Mouse (Mus musculus) kidney, embryonic 15.5 days (tissue): ENCODE measurements at regions not wholly inside any gene's neighbourhood (a gene's known extent, or its start where the extent isn't known, plus 50 kb on each side); places are given as distances from the start of the nearest gene placed in this dataset.
A peak's percentile ranks its signal among the peaks of the same experiment; 100 is the strongest.

Experiments used
- ATAC-seq: fragments of 200-750 bp; cut with Nextera tagmentation; replicated peaks from 2 replicates; pipeline ENCODE4 v1.8.0; 2017; ENCODE audit warnings: moderate TSS enrichment; ENCODE audit not compliant: low FRiP score
- H3K27ac ChIP-seq: fragments of 300-500 bp; sonication (generic); 2 replicates; pipeline ENCODE4 v1.5.1; 2015; ENCODE audit warnings: mild to moderate bottlenecking, inconsistent platforms
- H3K27me3 ChIP-seq: fragments of 300-500 bp; sonication (generic); 2 replicates; pipeline ENCODE4 v1.6.1; 2015; ENCODE audit warnings: inconsistent platforms
- H3K36me3 ChIP-seq: fragments of 300-500 bp; sonication (generic); 2 replicates; pipeline ENCODE4 v1.6.1; 2015; ENCODE audit warnings: inconsistent platforms
- H3K4me1 ChIP-seq: fragments of 300-500 bp; sonication (generic); 2 replicates; pipeline ENCODE4 v1.6.1; 2015; ENCODE audit warnings: inconsistent platforms
- H3K4me2 ChIP-seq: fragments of 300-500 bp; sonication (generic); 2 replicates; pipeline ENCODE4 v1.6.1; 2015; ENCODE audit warnings: moderate library complexity, mild to moderate bottlenecking, inconsistent platforms
- H3K4me3 ChIP-seq: fragments of 300-500 bp; sonication (generic); replicated peaks from 2 replicates; pipeline ENCODE4 v1.5.1; 2015; ENCODE audit warnings: mild to moderate bottlenecking, inconsistent platforms
- H3K9ac ChIP-seq: fragments of 300-500 bp; sonication (generic); 2 replicates; pipeline ENCODE4 v1.6.1; 2015; ENCODE audit warnings: mild to moderate bottlenecking, inconsistent platforms
- H3K9me3 ChIP-seq: fragments of 300-500 bp; sonication (generic); replicated peaks from 2 replicates; pipeline ENCODE4 v1.6.1; 2016; ENCODE audit warnings: inconsistent platforms
- WGBS: fragments of 180-500 bp; shearing (Covaris S2); methylation state at CpG from one replicate; pipeline ENCODE4 v1.1.7; 2015; ENCODE audit warnings: mixed read lengths; 5-methylcytosine and 5-hydroxymethylcytosine counted together

- Histone ChIP-seq H3K27ac (no peak overlapping the region), H3K4me2 (no peak overlapping the region), H3K36me3 (no peaks in the 10 kb centered on the region), H3K9ac (no peak overlapping the region), H3K27me3 (no peaks in the 10 kb centered on the region), H3K9me3 (no peaks in the 10 kb centered on the region), H3K4me1 (0 out of 2 replicates have a peak, but pooled peaks cover 3% of the 10 kb centered on the region), H3K4me3 (no peak overlapping the region)
- ATAC-seq, result no peak
- 93% methylated on average over 1 of the region's 1 CpGs for WGBS
These were observed 418.8 kb downstream of the Matn1 start for GRCm38 (mm10) chr4:131363030-131363429.

DNA sequence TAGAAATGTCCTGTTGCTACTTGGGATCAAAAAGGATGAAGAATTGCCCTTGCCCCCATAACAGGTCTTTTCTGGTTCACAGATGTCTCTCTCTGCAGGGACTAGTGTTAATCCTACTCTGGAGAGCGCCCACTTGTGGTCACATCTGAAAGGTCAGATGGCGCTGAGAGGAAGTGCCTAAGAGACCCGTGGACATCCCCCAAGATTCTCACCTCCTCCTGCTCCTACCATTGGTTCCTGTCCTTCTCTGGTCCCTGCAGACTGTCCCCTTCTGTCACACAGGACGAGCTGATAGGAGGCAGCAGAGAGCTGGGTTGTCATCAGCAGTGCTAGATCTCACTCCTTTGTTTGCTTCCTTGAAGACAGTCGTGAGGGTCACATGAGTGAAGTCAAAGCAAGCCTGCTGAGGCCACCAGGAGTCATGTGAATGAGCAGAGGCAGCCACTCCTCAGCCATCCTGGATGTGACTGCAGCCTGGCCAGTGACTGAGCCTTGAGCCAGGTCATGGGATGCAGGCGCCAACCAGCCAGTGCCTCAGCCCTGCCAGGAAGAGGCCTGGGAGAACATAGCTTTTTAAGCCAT, 420.6 kb downstream of the Matn1 start:
- H3K4me2 ChIP-seq, result no peak overlapping the region
- WGBS, result 34% methylated on average over 6 of the region's 6 CpGs
- H3K4me3 ChIP-seq, result no peak overlapping the region
- no peak for ATAC-seq
- H3K9me3 ChIP-seq, result no peaks in the 10 kb centered on the region
- H3K4me1 ChIP-seq, result 0 out of 2 replicates have a peak, but pooled peaks cover 3% of the 10 kb centered on the region
- H3K27ac ChIP-seq, result no peak overlapping the region
- no peaks in the 10 kb centered on the region for H3K27me3 ChIP-seq
- no peaks in the 10 kb centered on the region for H3K36me3 ChIP-seq
- no peak overlapping the region for H3K9ac ChIP-seq

- Histone ChIP-seq H3K27me3 (no peaks in the 10 kb centered on the region), H3K27ac (no peak overlapping the region), H3K9me3 (no peaks in the 10 kb centered on the region), H3K4me1 (peaks cover 6% of the 10 kb centered on the region; the same call in 1 of the 2 replicates), H3K4me2 (no peak overlapping the region), H3K36me3 (no peaks in the 10 kb centered on the region), H3K9ac (no peak overlapping the region), H3K4me3 (no peak overlapping the region)
- no peak for ATAC-seq
- WGBS, result 73% methylated on average over 2 of the region's 2 CpGs
These were observed 421.8 kb downstream of the Matn1 start for GRCm38 (mm10) chr4:131366006-131366405.

GRCm38 (mm10) chr4:131366656-131367055, 422.5 kb downstream of the Matn1 start:
- ATAC-seq, result no peak
- no peak overlapping the region for H3K4me2 ChIP-seq
- no peaks in the 10 kb centered on the region for H3K9me3 ChIP-seq
- H3K4me1 ChIP-seq, result peaks cover 6% of the 10 kb centered on the region; the same call in 1 of the 2 replicates
- H3K36me3 ChIP-seq, result no peaks in the 10 kb centered on the region
- no peaks in the 10 kb centered on the region for H3K27me3 ChIP-seq
- H3K4me3 ChIP-seq, result no peak overlapping the region
- no peak overlapping the region for H3K27ac ChIP-seq
- H3K9ac ChIP-seq, result no peak overlapping the region
- 46% methylated on average over 1 of the region's 1 CpGs for WGBS

GRCm38 (mm10) chr4:131372517-131372916, 428.3 kb downstream of the Matn1 start:
- H3K4me1 ChIP-seq, result peaks cover 6% of the 10 kb centered on the region; the same call in 1 of the 2 replicates
- WGBS, result 82% methylated on average over 16 of the region's 16 CpGs
- no peaks in the 10 kb centered on the region for H3K9me3 ChIP-seq
- no peak overlapping the region for H3K4me3 ChIP-seq
- no peak overlapping the region for H3K4me2 ChIP-seq
- H3K27me3 ChIP-seq, result no peaks in the 10 kb centered on the region
- no peaks in the 10 kb centered on the region for H3K36me3 ChIP-seq
- H3K9ac ChIP-seq, result no peak overlapping the region
- no peak for ATAC-seq
- no peak overlapping the region for H3K27ac ChIP-seq

GRCm38 (mm10) chr4:131373172-131373571, 429.0 kb downstream of the Matn1 start:
- peaks cover 6% of the 10 kb centered on the region; the same call in 1 of the 2 replicates for H3K4me1 ChIP-seq
- WGBS, result 86% methylated on average over 3 of the region's 3 CpGs
- H3K27me3 ChIP-seq, result no peaks in the 10 kb centered on the region
- H3K36me3 ChIP-seq, result no peaks in the 10 kb centered on the region
- no peaks in the 10 kb centered on the region for H3K9me3 ChIP-seq
- no peak overlapping the region for H3K4me2 ChIP-seq
- no peak overlapping the region for H3K4me3 ChIP-seq
- H3K27ac ChIP-seq, result no peak overlapping the region
- no peak overlapping the region for H3K9ac ChIP-seq
- no peak for ATAC-seq

DNA sequence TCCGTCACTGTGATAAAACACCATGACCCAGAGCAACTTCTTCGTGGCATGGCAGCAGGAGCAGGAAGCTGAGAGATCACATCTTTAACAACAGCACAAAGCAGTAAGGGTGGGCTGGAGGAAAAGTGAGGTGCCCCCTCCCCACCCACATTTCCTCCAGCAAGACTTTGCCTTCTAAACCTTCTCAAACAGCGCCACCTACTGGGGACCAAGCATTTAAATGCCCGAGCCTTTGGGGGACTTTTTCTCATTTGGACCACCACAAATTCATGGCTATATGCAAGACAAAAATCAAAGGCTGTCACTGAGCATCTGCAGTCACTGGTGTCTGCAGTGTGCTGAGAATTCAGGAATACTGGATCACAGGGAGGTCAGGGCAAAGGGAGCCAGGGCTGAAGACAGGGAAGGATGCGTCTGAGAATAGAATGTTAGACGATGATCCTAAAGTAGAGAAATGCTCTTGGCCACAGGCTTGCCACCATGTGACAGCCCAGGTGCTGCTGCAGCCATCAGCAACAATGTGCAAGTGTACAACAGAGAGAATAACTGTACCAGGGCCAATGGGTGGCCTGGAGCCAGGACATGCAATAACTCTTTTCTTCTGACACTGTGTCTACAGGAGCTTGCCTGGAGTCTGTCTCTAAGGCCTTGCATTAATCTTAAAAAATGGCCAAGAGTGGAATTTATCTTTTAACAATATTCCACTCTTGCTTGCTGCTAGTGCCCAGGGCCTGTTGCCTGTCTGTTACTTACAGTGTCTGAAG, 430.5 kb downstream of the Matn1 start:
- WGBS, result 86% methylated on average over 6 of the region's 6 CpGs
- peaks cover 9% of the 10 kb centered on the region; the same call in 1 of the 2 replicates for H3K4me1 ChIP-seq
- H3K9me3 ChIP-seq, result no peaks in the 10 kb centered on the region
- H3K27me3 ChIP-seq, result no peaks in the 10 kb centered on the region
- no peak overlapping the region for H3K4me3 ChIP-seq
- H3K27ac ChIP-seq, result no peak overlapping the region
- no peaks in the 10 kb centered on the region for H3K36me3 ChIP-seq
- H3K9ac ChIP-seq, result no peak overlapping the region
- no peak for ATAC-seq
- H3K4me2 ChIP-seq, result no peak overlapping the region

DNA sequence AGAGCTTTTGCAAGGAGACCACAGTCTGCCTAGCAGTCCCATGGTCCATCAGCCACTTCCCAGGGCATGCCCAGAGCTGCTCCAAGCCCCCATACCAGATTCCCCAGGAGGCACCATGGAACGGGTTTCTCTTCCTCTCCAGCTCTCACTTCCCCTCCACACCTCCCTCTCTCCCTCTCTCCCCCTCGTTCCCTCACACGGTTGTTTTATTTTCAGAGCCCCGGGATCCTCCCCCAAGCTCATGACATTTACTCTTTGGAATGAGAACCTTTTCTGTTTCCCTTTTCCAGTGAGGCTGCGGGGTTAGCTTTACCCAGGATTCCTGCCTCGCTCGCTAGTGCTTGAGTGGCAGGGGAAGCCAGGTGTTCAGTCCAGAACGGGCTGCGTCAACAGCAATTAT, 436.9 kb downstream of the Matn1 start:
- Histone ChIP-seq H3K4me2 (peak overlapping the region; percentile 41), H3K27me3 (no peaks in the 10 kb centered on the region), H3K4me3 (no peak overlapping the region), H3K4me1 (peaks cover 19% of the 10 kb centered on the region), H3K27ac (peak overlapping the region; percentile 46; the same call in 1 of the 2 replicates), H3K9ac (no peak overlapping the region), H3K9me3 (no peaks in the 10 kb centered on the region), H3K36me3 (no peaks in the 10 kb centered on the region)
- 18% methylated on average over 9 of the region's 9 CpGs for WGBS
- ATAC-seq, result 0 out of 2 replicates have a peak, but pooled peaks have one; percentile 38

DNA sequence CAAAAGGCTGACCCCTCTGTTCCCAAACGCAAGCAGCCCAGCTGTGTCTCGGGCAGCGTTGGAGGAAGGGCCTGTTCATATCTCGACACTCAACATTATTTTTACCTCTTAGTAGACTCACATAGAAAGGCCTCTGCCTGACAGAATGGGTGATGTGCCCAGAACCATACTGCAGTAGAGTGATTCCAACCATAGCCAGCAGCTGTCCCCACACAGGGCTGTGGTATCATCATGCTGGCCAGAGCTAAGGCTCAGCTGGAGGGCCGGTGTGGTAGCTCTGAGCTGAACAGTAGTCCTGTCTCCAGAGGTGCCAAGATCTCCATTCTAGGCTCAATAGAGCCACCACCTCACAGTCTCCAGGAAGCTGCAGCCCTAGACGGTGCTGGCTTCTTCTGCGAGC, 437.3 kb downstream of the Matn1 start:
- no peaks in the 10 kb centered on the region for H3K9me3 ChIP-seq
- WGBS, result 82% methylated on average over 7 of the region's 7 CpGs

GRCm38 (mm10) chr4:131383862-131384261, 439.7 kb downstream of the Matn1 start:
- Histone ChIP-seq H3K4me1 (peaks cover 19% of the 10 kb centered on the region), H3K9me3 (no peaks in the 10 kb centered on the region), H3K4me2 (no peak overlapping the region), H3K27me3 (no peaks in the 10 kb centered on the region), H3K4me3 (no peak overlapping the region), H3K36me3 (no peaks in the 10 kb centered on the region), H3K27ac (no peak overlapping the region), H3K9ac (no peak overlapping the region)
- no peak for ATAC-seq
- WGBS, result 64% methylated on average over 5 of the region's 5 CpGs

More for the DNA sequence above, 437.3 kb downstream of the Matn1 start:
- H3K27ac ChIP-seq, result peak overlapping the region; percentile 46
- H3K36me3 ChIP-seq, result no peaks in the 10 kb centered on the region
- H3K4me1 ChIP-seq, result peaks cover 19% of the 10 kb centered on the region
- no peak for ATAC-seq
- H3K27me3 ChIP-seq, result no peaks in the 10 kb centered on the region
- H3K9ac ChIP-seq, result no peak overlapping the region
- H3K4me2 ChIP-seq, result peak overlapping the region; percentile 41; the same call in 1 of the 2 replicates
- H3K4me3 ChIP-seq, result no peak overlapping the region

GRCm38 (mm10) chr4:131386961-131387360, 442.8 kb downstream of the Matn1 start:
- Histone ChIP-seq H3K9ac (no peak overlapping the region), H3K9me3 (no peaks in the 10 kb centered on the region), H3K36me3 (no peaks in the 10 kb centered on the region), H3K4me1 (peaks cover 13% of the 10 kb centered on the region), H3K27me3 (no peaks in the 10 kb centered on the region), H3K4me2 (no peak overlapping the region), H3K27ac (no peak overlapping the region), H3K4me3 (no peak overlapping the region)
- ATAC-seq, result no peak
- 73% methylated on average over 10 of the region's 10 CpGs for WGBS

- peaks cover 19% of the 10 kb centered on the region for H3K4me1 ChIP-seq
- H3K4me2 ChIP-seq, result no peak overlapping the region
- H3K27ac ChIP-seq, result no peak overlapping the region
- H3K4me3 ChIP-seq, result no peak overlapping the region
- H3K9me3 ChIP-seq, result no peaks in the 10 kb centered on the region
- no peaks in the 10 kb centered on the region for H3K27me3 ChIP-seq
- no peak overlapping the region for H3K9ac ChIP-seq
- peak; percentile 33; the same call in 1 of the 2 replicates for ATAC-seq
- H3K36me3 ChIP-seq, result no peaks in the 10 kb centered on the region
- 26% methylated on average over 10 of the region's 10 CpGs for WGBS
These were observed 446.8 kb downstream of the Ptpru start for GRCm38 (mm10) chr4:131391119-131391923.
